Mouse (Mus musculus): ENCODE data around the gene Tbxa2r.

- TF ChIP-seq CTCF (IDR thresholded peaks at IDR 0.05; ENCODE audit: low read depth, low read length), result no peak
- no peak for TF ChIP-seq POLR2A (IDR thresholded peaks at IDR 0.05; ENCODE audit: extremely low read depth, insufficient read depth, low read length)
These were observed 22.3 kb upstream of the Tbxa2r start for GRCm38 (mm10) chr10:81306173-81306668.
